15 mouse cellular contexts compared by ENCODE assay signal in genomic region chr11:95185700-95186099, GRCm38 (mm10). TPM values are rescaled to one million over a fixed set of nuclear protein-coding genes. Genes with fewer than 3 reads are reported as not detected.
A peak's percentile ranks its signal among the peaks of the same experiment; 100 is the strongest.
DNase-seq lines count a peak whose midpoint lies in the region; ATAC-seq and TF ChIP-seq lines count a peak whose summit lies in the region.
"Had no signal": no experiment of that assay in that cellular context is flagged by ENCODE, and none has a peak within 500 bp of the region (broad histone marks: within the 10 kb centered on the region; RNA-seq: fewer than 3 reads in every experiment).

No protein-coding gene starts in this region.

- peak; percentile 45 for DNase-seq in lung, postnatal 0 days (ENCODE audit: low spot score)
- DNase-seq in lung, postnatal 25 days (ENCODE audit: low spot score), result no peak
- peak; percentile 31 to 33 for DNase-seq in heart, adult 2 months
- no peak for DNase-seq in right cerebral cortex, adult 2 months (ENCODE audit: low spot score in 2 of 2)
- DNase-seq in layer of hippocampus, postnatal 14 days (ENCODE audit: low spot score in 2 of 2), result no peak
- DNase-seq: cerebellum, postnatal 10 days; thymus, postnatal 36 days had no signal

- H3K27ac ChIP-seq in lung, postnatal 0 days (ENCODE audit: low read length), result no peak overlapping the region
- H3K27ac ChIP-seq in heart, adult 2 months, result no peak overlapping the region
- no peak overlapping the region for H3K27ac ChIP-seq in hindbrain, embryonic 12.5 days
- H3K27ac ChIP-seq in neural tube, embryonic 12.5 days, result no peak overlapping the region
- H3K27ac ChIP-seq: limb, embryonic 12.5 days had no signal

- peak; percentile 82 for ATAC-seq in lung, postnatal 0 days
- peak; percentile 48; the same call in 1 of the 2 replicates for ATAC-seq in hindbrain, embryonic 12.5 days (ENCODE audit: low FRiP score)
- peak; percentile 53; the same call in 1 of the 2 replicates for ATAC-seq in neural tube, embryonic 12.5 days (ENCODE audit: low FRiP score, low read depth)

- no peak for TF ChIP-seq CTCF in lung, postnatal 0 days (IDR thresholded peaks at IDR 0.05)
- TF ChIP-seq CTCF in heart, adult 2 months (IDR thresholded peaks at IDR 0.05), result no peak

- H3K79me2 ChIP-seq in heart, adult 2 months (replicated peaks; ENCODE audit: control insufficient read depth, insufficient read depth, low read length), result no peaks in the 10 kb centered on the region

- H3K4me1 ChIP-seq in lung, postnatal 0 days (ENCODE audit: insufficient read depth, low read depth, low read length), result no peaks in the 10 kb centered on the region; the same call in 1 of the 2 replicates
- no peaks in the 10 kb centered on the region; the same call in 1 of the 2 replicates for H3K4me1 ChIP-seq in heart, adult 2 months (ENCODE audit: control insufficient read depth, insufficient read depth, low read length)
- peaks cover 31% of the 10 kb centered on the region for H3K4me1 ChIP-seq in hindbrain, embryonic 12.5 days
- peaks cover 12% of the 10 kb centered on the region for H3K4me1 ChIP-seq in neural tube, embryonic 12.5 days

- H3K9ac ChIP-seq in lung, postnatal 0 days (replicated peaks; ENCODE audit: low read depth), result no peak overlapping the region
- H3K9ac ChIP-seq in heart, adult 2 months (ENCODE audit: low read depth, low read length), result no peak overlapping the region
- H3K9ac ChIP-seq in hindbrain, embryonic 12.5 days, result no peak overlapping the region
- H3K9ac ChIP-seq in neural tube, embryonic 12.5 days, result no peak overlapping the region
- H3K9ac ChIP-seq: limb, embryonic 12.5 days had no signal

- WGBS in lung, postnatal 0 days, result 35% methylated on average over 11 of the region's 11 CpGs
- 45% methylated on average over 11 of the region's 11 CpGs for whole genome bisulfite sequencing in heart, adult 2 months
- WGBS in hindbrain, embryonic 12.5 days, result 17% methylated on average over 11 of the region's 11 CpGs
- WGBS in neural tube, embryonic 12.5 days, result 11% methylated on average over 11 of the region's 11 CpGs

- no peak overlapping the region for H3K4me3 ChIP-seq in lung, postnatal 0 days (ENCODE audit: low read depth, low read length)
- H3K4me3 ChIP-seq in heart, adult 2 months, result no peak overlapping the region
- H3K4me3 ChIP-seq in hindbrain, embryonic 12.5 days, result no peak overlapping the region
- H3K4me3 ChIP-seq in neural tube, embryonic 12.5 days, result no peak overlapping the region
- H3K4me3 ChIP-seq: limb, embryonic 12.5 days had no signal

- TF ChIP-seq EP300 in lung, postnatal 0 days (IDR thresholded peaks at IDR 0.05), result no peak
- no peak for TF ChIP-seq EP300 in heart, adult 2 months (IDR thresholded peaks at IDR 0.05; ENCODE audit: insufficient read depth, low read depth, low read length)

- no peaks in the 10 kb centered on the region for H3K9me3 ChIP-seq in lung, postnatal 0 days (ENCODE audit: low read length)
- no peaks in the 10 kb centered on the region for H3K9me3 ChIP-seq in hindbrain, embryonic 12.5 days (replicated peaks)
- no peaks in the 10 kb centered on the region for H3K9me3 ChIP-seq in neural tube, embryonic 12.5 days
- H3K9me3 ChIP-seq: G1E; limb, embryonic 12.5 days had no signal

- intact Hi-C loops in heart, adult 2 months (cut with DNase I), result no loop called here

- no peak overlapping the region for H3K4me2 ChIP-seq in lung, postnatal 0 days (replicated peaks; ENCODE audit: low read depth, low read length)
- no peak overlapping the region for H3K4me2 ChIP-seq in hindbrain, embryonic 12.5 days (replicated peaks)
- 0 out of 2 replicates have a peak overlapping the region, but pooled peaks have one; percentile 2 for H3K4me2 ChIP-seq in neural tube, embryonic 12.5 days (replicated peaks)
- H3K4me2 ChIP-seq: limb, embryonic 12.5 days had no signal

- TF ChIP-seq POLR2A in heart, adult 2 months (IDR thresholded peaks at IDR 0.05; ENCODE audit: insufficient read depth, low read depth, low read length), result no peak

- H3K36me3 ChIP-seq in lung, postnatal 0 days (ENCODE audit: insufficient read depth, low read length), result no peaks in the 10 kb centered on the region
- H3K36me3 ChIP-seq in heart, adult 2 months (ENCODE audit: control insufficient read depth, insufficient read depth, low read length), result no peaks in the 10 kb centered on the region
- H3K36me3 ChIP-seq in hindbrain, embryonic 12.5 days, result no peaks in the 10 kb centered on the region
- H3K36me3 ChIP-seq in neural tube, embryonic 12.5 days, result no peaks in the 10 kb centered on the region
- H3K36me3 ChIP-seq: G1E; limb, embryonic 12.5 days had no signal

- no peaks in the 10 kb centered on the region for H3K27me3 ChIP-seq in lung, postnatal 0 days (replicated peaks; ENCODE audit: insufficient read depth, low read length)
- no peaks in the 10 kb centered on the region for H3K27me3 ChIP-seq in heart, adult 2 months (ENCODE audit: control insufficient read depth, insufficient read depth, low read length)
- 0 out of 2 replicates have a peak, but pooled peaks cover 3% of the 10 kb centered on the region for H3K27me3 ChIP-seq in hindbrain, embryonic 12.5 days
- H3K27me3 ChIP-seq in neural tube, embryonic 12.5 days (replicated peaks), result no peaks in the 10 kb centered on the region

RNA-seq across cellular contexts. Expression of gene Dlx4, which starts 39.6 kb away (rescaled TPM):
- 0.55 and 0.79 TPM in 2 replicates for polyA plus RNA-seq in lung, postnatal 0 days (2015; fragmentation: Nextera tagmentation; extraction: Ambion mirVana)
- total RNA-seq in heart, adult 2 months (2021), result not detected
- polyA plus RNA-seq in heart, adult 2 months (2012; rRNA removed), result 0.04 TPM in 1 of 2 replicates, not detected in the other
- 0.21 and 1.2 TPM in 2 replicates for polyA plus RNA-seq in hindbrain, embryonic 12.5 days (2016; fragmentation: Nextera tagmentation; extraction: Ambion mirVana)
- polyA plus RNA-seq in neural tube, embryonic 12.5 days (2016; fragmentation: Nextera tagmentation; extraction: Ambion mirVana), result 0.10 and 0.22 TPM in 2 replicates
- total RNA-seq in layer of hippocampus, postnatal 14 days (2021), result not detected
- total RNA-seq: adrenal gland, adult 18-20 months; monocyte, adult 5-6 weeks had no signal
- polyA plus RNA-seq: G1E; intestine, embryonic 14.5 days; small intestine, adult 2 months had no signal

Comparison
In these comparisons a context has a peak if more than half of its experiments do, and no peak if none do; other contexts are left out.
1. DNase-seq: peak in lung, postnatal 0 days (single experiment) and heart, adult 2 months (2 of 2); none in lung, postnatal 25 days (single experiment), right cerebral cortex, adult 2 months (0 of 2) and layer of hippocampus, postnatal 14 days (0 of 2).
2. Peak in every context shown above with its lines, with median percentiles within 50 percentile points of each other: ATAC-seq.